Mouse (Mus musculus) hindbrain, embryonic 12.5 days (tissue): ENCODE results near the gene Nolc1. TPM values are rescaled to one million over a fixed set of nuclear protein-coding genes. Genes with fewer than 3 reads are reported as not detected.

Experiments used
- polyA plus RNA-seq: library from polyadenylated mRNA; unstranded; fragments of >200 nt; fragmentation: Nextera tagmentation; extraction: Ambion mirVana; gene quantifications from 2 replicates; pipeline ENCODE4 v1.2.1, GENCODE M21; 2016

Nolc1 gene
- polyA plus RNA-seq, 1 experiment from 2014 or later = 84.9 TPM

Other genes starting within 250 kb of the Nolc1 start
- gene Armh3, start 77.4 kb upstream of the Nolc1 start, polyA plus RNA-seq = 21.3 and 24.2 TPM in 2 replicates
- gene Hps6, start 72.4 kb upstream of the Nolc1 start, polyA plus RNA-seq = 4.8 and 5.1 TPM in 2 replicates
- 28.5 and 30.8 TPM in 2 replicates for gene Pprc1, start 31.0 kb upstream of the Nolc1 start, polyA plus RNA-seq
- gene Ldb1, start 30.6 kb upstream of the Nolc1 start, polyA plus RNA-seq = 129 and 138 TPM in 2 replicates
- 0.23 TPM in 1 of 2 replicates, not detected in the other for gene Elovl3, start 56.0 kb downstream of the Nolc1 start, polyA plus RNA-seq
- gene Pitx3, start 72.5 kb downstream of the Nolc1 start, polyA plus RNA-seq = 0.90 and 3.5 TPM in 2 replicates
- gene Gbf1, start 76.6 kb downstream of the Nolc1 start, polyA plus RNA-seq = 76.1 and 80.5 TPM in 2 replicates
- 4.7 and 5.0 TPM in 2 replicates for gene Nfkb2, start 228.5 kb downstream of the Nolc1 start, polyA plus RNA-seq